30 mouse cellular contexts compared by ENCODE assay signal in genomic region chr5:135319856-135320255, GRCm38 (mm10). TPM values are rescaled to one million over a fixed set of nuclear protein-coding genes. Genes with fewer than 3 reads are reported as not detected.
DNase-seq lines count a peak whose midpoint lies in the region; ATAC-seq and TF ChIP-seq lines count a peak whose summit lies in the region.
"Had no signal": no experiment of that assay in that cellular context is flagged by ENCODE, and none has a peak within 500 bp of the region (broad histone marks: within the 10 kb centered on the region; RNA-seq: fewer than 3 reads in every experiment).

No protein-coding gene starts in this region.

- no peaks in the 10 kb centered on the region for H3K36me3 ChIP-seq in forebrain, postnatal 0 days (ENCODE audit: insufficient read depth)
- H3K36me3 ChIP-seq in forebrain, embryonic 15.5 days, result no peaks in the 10 kb centered on the region
- H3K36me3 ChIP-seq in embryonic facial prominence, embryonic 10.5 days (replicated peaks), result no peaks in the 10 kb centered on the region
- H3K36me3 ChIP-seq: hindbrain, embryonic 13.5 days; limb, embryonic 12.5 days; liver, embryonic 15.5 days; neural tube, embryonic 15.5 days had no signal

- WGBS in forebrain, postnatal 0 days, result 55% methylated on average over 2 of the region's 2 CpGs
- 64% methylated on average over 2 of the region's 2 CpGs for WGBS in forebrain, embryonic 15.5 days
- WGBS in embryonic facial prominence, embryonic 10.5 days, result 60% methylated on average over 2 of the region's 2 CpGs

- no peak overlapping the region for H3K4me3 ChIP-seq in forebrain, postnatal 0 days (ENCODE audit: low read depth, low read length)
- H3K4me3 ChIP-seq in forebrain, embryonic 15.5 days, result no peak overlapping the region
- H3K4me3 ChIP-seq in embryonic facial prominence, embryonic 10.5 days, result no peak overlapping the region
- H3K4me3 ChIP-seq: erythroblast, embryonic 14.5 days; hindbrain, embryonic 13.5 days; limb, embryonic 12.5 days; liver, embryonic 15.5 days; myocyte; neural tube, embryonic 15.5 days had no signal

- no peak overlapping the region for H3K4me2 ChIP-seq in forebrain, postnatal 0 days (ENCODE audit: low read depth)
- H3K4me2 ChIP-seq in forebrain, embryonic 15.5 days (replicated peaks), result no peak overlapping the region
- H3K4me2 ChIP-seq: hindbrain, embryonic 13.5 days; limb, embryonic 12.5 days; liver, embryonic 15.5 days; neural tube, embryonic 15.5 days had no signal

- no peaks in the 10 kb centered on the region for H3K27me3 ChIP-seq in forebrain, postnatal 0 days (ENCODE audit: insufficient read depth, low read length)
- H3K27me3 ChIP-seq in forebrain, embryonic 15.5 days, result no peaks in the 10 kb centered on the region
- H3K27me3 ChIP-seq in embryonic facial prominence, embryonic 10.5 days (replicated peaks; ENCODE audit: low read depth, poor library complexity, severe bottlenecking), result no peaks in the 10 kb centered on the region
- H3K27me3 ChIP-seq: hindbrain, embryonic 13.5 days; limb, embryonic 12.5 days; liver, embryonic 15.5 days; neural tube, embryonic 15.5 days had no signal

- no peak overlapping the region for H3K9ac ChIP-seq in forebrain, postnatal 0 days
- H3K9ac ChIP-seq in forebrain, embryonic 15.5 days (replicated peaks), result no peak overlapping the region
- H3K9ac ChIP-seq: hindbrain, embryonic 13.5 days; limb, embryonic 12.5 days; liver, embryonic 15.5 days; neural tube, embryonic 15.5 days had no signal

- H3K4me1 ChIP-seq in forebrain, postnatal 0 days (ENCODE audit: insufficient read depth), result no peaks in the 10 kb centered on the region
- no peaks in the 10 kb centered on the region for H3K4me1 ChIP-seq in forebrain, embryonic 15.5 days
- H3K4me1 ChIP-seq in embryonic facial prominence, embryonic 10.5 days, result no peaks in the 10 kb centered on the region
- H3K4me1 ChIP-seq: hindbrain, embryonic 13.5 days; liver, embryonic 15.5 days; neural tube, embryonic 15.5 days had no signal

- no peak overlapping the region for H3K27ac ChIP-seq in forebrain, postnatal 0 days (ENCODE audit: low read depth, low read length)
- no peak overlapping the region for H3K27ac ChIP-seq in forebrain, embryonic 15.5 days (replicated peaks)
- no peak overlapping the region for H3K27ac ChIP-seq in embryonic facial prominence, embryonic 10.5 days (replicated peaks)
- H3K27ac ChIP-seq: hindbrain, embryonic 13.5 days; limb, embryonic 12.5 days; liver, embryonic 15.5 days; neural tube, embryonic 15.5 days had no signal

- TF ChIP-seq CTCF in forebrain, postnatal 0 days (IDR thresholded peaks at IDR 0.05; ENCODE audit: low read depth), result peak; percentile 29; the same call in 1 of the 2 replicates

- ATAC-seq in forebrain, postnatal 0 days, result no peak
- ATAC-seq in forebrain, embryonic 15.5 days (replicated peaks), result no peak
- ATAC-seq: forebrain, embryonic 14.5 days had no signal

- no peaks in the 10 kb centered on the region for H3K9me3 ChIP-seq in forebrain, postnatal 0 days (ENCODE audit: low read length)
- H3K9me3 ChIP-seq in forebrain, embryonic 15.5 days, result no peaks in the 10 kb centered on the region
- no peaks in the 10 kb centered on the region for H3K9me3 ChIP-seq in embryonic facial prominence, embryonic 10.5 days
- H3K9me3 ChIP-seq: hindbrain, embryonic 13.5 days; limb, embryonic 12.5 days; liver, embryonic 15.5 days; neural tube, embryonic 15.5 days had no signal

- no peak for DNase-seq in forebrain, postnatal 0 days
- DNase-seq in kidney, postnatal 4 days, result peak; percentile 13 to 22
- no peak for DNase-seq in kidney, adult 18-20 months
- DNase-seq in 3T3-L1 (ENCODE audit: low read depth, low spot score), result peak; percentile 9
- peak; percentile 33 for DNase-seq in ZHBTc4 (ENCODE audit: low read depth, low spot score)
- no peak for DNase-seq in embryonic facial prominence, embryonic 10.5 days (ENCODE audit: low spot score)
- DNase-seq in urinary bladder, postnatal 4 days (ENCODE audit: low spot score in 2 of 2), result no peak
- DNase-seq: adrenal gland, adult 2 months; cerebellum, adult 11-12 months; cerebellum, postnatal 36 days; heart, adult 18-20 months; heart, postnatal 10 days; kidney, adult 9 months; lung, postnatal 10 days; right cerebral cortex, postnatal 4 days; thymus, adult 18-20 months had no signal

RNA-seq across cellular contexts. Expression of gene Fkbp6, which starts 30.0 kb away (rescaled TPM):
- total RNA-seq in forebrain, postnatal 0 days (2014; rRNA removed), result not detected in 2 replicates
- 0.18 TPM in 1 of 2 replicates, not detected in the other for polyA plus RNA-seq in forebrain, postnatal 0 days (2015; fragmentation: Nextera tagmentation; extraction: Ambion mirVana)
- polyA plus RNA-seq in forebrain, embryonic 15.5 days (2015; fragmentation: Nextera tagmentation; extraction: Ambion mirVana), result 0.18 TPM in 1 of 2 replicates, not detected in the other
- not detected in 2 replicates for polyA plus RNA-seq in embryonic facial prominence, embryonic 10.5 days (2016; fragmentation: Nextera tagmentation; extraction: Ambion mirVana)
- total RNA-seq: adrenal gland, adult 2 months; gastrocnemius, adult 8-10 months; megakaryocyte, adult 5-6 weeks had no signal
- polyA plus RNA-seq: adrenal gland, adult 2 months; embryonic facial prominence, embryonic 11.5 days; erythroblast, embryonic 14.5 days; forebrain, embryonic 14.5 days; myocyte; urinary bladder, adult 2 months had no signal

RNA-seq across cellular contexts. Expression of gene Trim50, which starts 33.2 kb away (rescaled TPM):
- total RNA-seq in forebrain, postnatal 0 days (2014; rRNA removed), result not detected in 2 replicates
- polyA plus RNA-seq in forebrain, postnatal 0 days (2015; fragmentation: Nextera tagmentation; extraction: Ambion mirVana), result not detected in 2 replicates
- not detected in 2 replicates for polyA plus RNA-seq in forebrain, embryonic 15.5 days (2015; fragmentation: Nextera tagmentation; extraction: Ambion mirVana)
- not detected in 2 replicates for polyA plus RNA-seq in embryonic facial prominence, embryonic 10.5 days (2016; fragmentation: Nextera tagmentation; extraction: Ambion mirVana)
- total RNA-seq: adrenal gland, adult 2 months; gastrocnemius, adult 8-10 months; layer of hippocampus, adult 18-20 months; left cerebral cortex, adult 8-10 months; megakaryocyte, adult 5-6 weeks had no signal
- polyA plus RNA-seq: adrenal gland, adult 2 months; embryonic facial prominence, embryonic 11.5 days; erythroblast, embryonic 14.5 days; forebrain, embryonic 14.5 days; hindbrain, embryonic 13.5 days; limb, embryonic 12.5 days; liver, embryonic 15.5 days; myocyte; neural tube, embryonic 15.5 days; urinary bladder, adult 2 months had no signal

RNA-seq across cellular contexts. Expression of gene Nsun5, which starts 49.9 kb away (rescaled TPM):
- total RNA-seq in forebrain, postnatal 0 days (2014; rRNA removed), result 20.2 and 29.5 TPM in 2 replicates
- 19.5 and 20.4 TPM in 2 replicates for polyA plus RNA-seq in forebrain, postnatal 0 days (2015; fragmentation: Nextera tagmentation; extraction: Ambion mirVana)
- 40.3 and 40.7 TPM in 2 replicates for polyA plus RNA-seq in forebrain, embryonic 15.5 days (2015; fragmentation: Nextera tagmentation; extraction: Ambion mirVana)
- polyA plus RNA-seq in embryonic facial prominence, embryonic 10.5 days (2016; fragmentation: Nextera tagmentation; extraction: Ambion mirVana), result 47.9 and 48.0 TPM in 2 replicates

Comparison
In these comparisons a context has a peak if more than half of its experiments do, and no peak if none do; other contexts are left out.
1. DNase-seq: peak in kidney, postnatal 4 days (2 of 2), 3T3-L1 (single experiment) and ZHBTc4 (single experiment); none in forebrain, postnatal 0 days (single experiment), kidney, adult 18-20 months (single experiment), embryonic facial prominence, embryonic 10.5 days (single experiment) and urinary bladder, postnatal 4 days (0 of 2).